Mouse (Mus musculus): ENCODE measurements around the gene Inpp5d. TPM values are rescaled to one million over a fixed set of nuclear protein-coding genes. Genes with fewer than 3 reads are reported as not detected.

Inpp5d gene
- polyA plus RNA-seq, 1 experiment from 2014 or later = 4.8 TPM

DNA sequence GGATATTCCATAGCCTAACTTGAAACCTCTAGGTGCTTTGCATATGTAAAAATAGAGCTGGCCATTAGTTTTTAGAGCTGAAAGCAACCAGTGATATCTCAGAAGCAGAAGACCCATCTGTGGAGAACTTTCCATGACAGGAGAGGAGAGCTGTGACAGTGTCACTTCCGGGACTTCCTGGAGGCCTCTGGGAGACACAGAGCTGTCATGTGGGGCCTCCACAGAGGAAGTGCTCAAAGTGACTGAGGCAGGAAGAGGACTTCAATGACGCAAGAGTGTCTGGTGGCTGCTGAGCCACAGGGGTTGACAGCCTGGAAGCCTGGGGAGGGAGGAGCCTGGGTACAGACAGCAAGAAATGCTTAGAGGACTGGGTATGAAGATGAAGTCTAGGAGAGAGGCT, 6.2 kb downstream of the Inpp5d start:
- ATAC-seq (replicated peaks) = no peak
- Histone ChIP-seq H3K36me3 (replicated peaks) (no peaks in the 10 kb centered on the region), H3K4me1 (no peaks in the 10 kb centered on the region), H3K9me3 (no peaks in the 10 kb centered on the region), H3K4me3 (no peak overlapping the region), H3K4me2 (no peak overlapping the region), H3K9ac (no peak overlapping the region), H3K27me3 (replicated peaks) (no peaks in the 10 kb centered on the region), H3K27ac (no peak overlapping the region)
- 77% methylated on average over 2 of the region's 2 CpGs for WGBS

- 77% methylated on average over 2 of the region's 2 CpGs for WGBS
- Histone ChIP-seq H3K36me3 (replicated peaks) (no peaks in the 10 kb centered on the region), H3K9ac (no peak overlapping the region), H3K9me3 (no peaks in the 10 kb centered on the region), H3K4me2 (no peak overlapping the region), H3K4me3 (no peak overlapping the region), H3K27ac (no peak overlapping the region), H3K27me3 (replicated peaks) (no peaks in the 10 kb centered on the region), H3K4me1 (no peaks in the 10 kb centered on the region)
- no peak for ATAC-seq (replicated peaks)
Observed at GRCm38 (mm10) chr1:87628085-87628484, 8.0 kb downstream of the Inpp5d start.

- H3K4me3 ChIP-seq = no peak overlapping the region
- no peaks in the 10 kb centered on the region for H3K9me3 ChIP-seq
- no peak for ATAC-seq (replicated peaks)
- H3K27me3 ChIP-seq (replicated peaks) = no peaks in the 10 kb centered on the region
- no peak overlapping the region for H3K9ac ChIP-seq
- whole genome bisulfite sequencing = 87% methylated on average over 10 of the region's 10 CpGs
- no peaks in the 10 kb centered on the region for H3K4me1 ChIP-seq
- no peaks in the 10 kb centered on the region for H3K36me3 ChIP-seq (replicated peaks)
- H3K27ac ChIP-seq = no peak overlapping the region
- H3K4me2 ChIP-seq = no peak overlapping the region
Observed at GRCm38 (mm10) chr1:87631584-87631983, 11.5 kb downstream of the Inpp5d start.

DNA sequence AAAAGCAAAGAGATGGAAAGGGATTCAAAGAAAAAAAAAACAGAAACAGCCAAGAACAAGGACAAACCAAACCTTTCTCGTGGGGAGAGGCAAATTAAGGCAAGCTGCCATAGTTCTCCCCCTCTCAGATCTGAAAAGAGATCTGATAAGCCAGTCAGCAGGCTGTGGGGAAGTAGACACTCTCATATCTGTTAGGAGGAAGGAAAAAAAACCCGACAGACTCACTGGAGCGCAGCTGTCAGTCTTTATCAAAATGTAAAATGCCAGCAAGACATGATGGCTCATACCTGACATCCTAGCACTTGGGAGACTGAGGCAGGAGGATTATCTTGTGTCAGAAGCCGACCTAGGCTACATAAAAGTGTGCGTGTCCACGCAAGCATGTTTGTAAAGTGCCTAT, 12.1 kb downstream of the Inpp5d start:
- 82% methylated on average over 6 of the region's 6 CpGs for WGBS

DNA sequence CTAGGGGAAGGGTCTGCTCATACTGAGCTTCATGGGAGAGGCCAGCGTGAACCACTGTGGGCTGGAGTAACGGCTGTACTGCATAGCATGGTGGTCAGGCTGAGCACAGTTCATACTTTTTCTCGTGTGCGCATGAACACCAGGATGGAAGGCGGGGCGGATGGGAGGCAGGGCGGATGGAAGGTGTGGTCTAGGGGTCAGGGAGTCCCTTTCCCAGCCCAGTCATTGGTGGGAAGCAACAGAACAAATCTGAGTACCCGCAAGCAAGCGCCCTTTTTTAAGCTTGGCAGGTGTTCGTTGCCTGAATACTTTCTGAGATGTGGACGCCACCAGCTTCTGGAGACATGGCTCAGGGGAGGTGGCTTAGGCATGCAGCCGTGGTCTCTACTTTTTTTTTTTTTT, 16.6 kb downstream of the Inpp5d start:
- 91% methylated on average over 12 of the region's 12 CpGs for WGBS

More for the DNA sequence above, 12.1 kb downstream of the Inpp5d start:
- H3K4me2 ChIP-seq = no peak overlapping the region
- no peaks in the 10 kb centered on the region for H3K36me3 ChIP-seq (replicated peaks)
- no peak for ATAC-seq (replicated peaks)
- H3K27me3 ChIP-seq (replicated peaks) = no peaks in the 10 kb centered on the region
- no peaks in the 10 kb centered on the region for H3K4me1 ChIP-seq
- H3K9ac ChIP-seq = no peak overlapping the region
- no peaks in the 10 kb centered on the region for H3K9me3 ChIP-seq
- no peak overlapping the region for H3K4me3 ChIP-seq
- H3K27ac ChIP-seq = no peak overlapping the region

GRCm38 (mm10) chr1:87637121-87637877, 17.2 kb downstream of the Inpp5d start:
- 79% methylated on average over 4 of the region's 4 CpGs for WGBS
- H3K27me3 ChIP-seq (replicated peaks) = no peaks in the 10 kb centered on the region
- no peak overlapping the region for H3K4me3 ChIP-seq
- H3K4me2 ChIP-seq = no peak overlapping the region
- no peaks in the 10 kb centered on the region for H3K9me3 ChIP-seq
- H3K9ac ChIP-seq = no peak overlapping the region
- no peak for ATAC-seq (replicated peaks)
- no peaks in the 10 kb centered on the region for H3K4me1 ChIP-seq
- no peak overlapping the region for H3K27ac ChIP-seq
- no peaks in the 10 kb centered on the region for H3K36me3 ChIP-seq (replicated peaks)

More for the DNA sequence above, 16.6 kb downstream of the Inpp5d start:
- ATAC-seq (replicated peaks) = no peak
- Histone ChIP-seq H3K9ac (no peak overlapping the region), H3K4me1 (no peaks in the 10 kb centered on the region), H3K4me2 (no peak overlapping the region), H3K27ac (no peak overlapping the region), H3K9me3 (no peaks in the 10 kb centered on the region), H3K4me3 (no peak overlapping the region), H3K36me3 (replicated peaks) (no peaks in the 10 kb centered on the region), H3K27me3 (replicated peaks) (no peaks in the 10 kb centered on the region)

- no peaks in the 10 kb centered on the region for H3K4me1 ChIP-seq
- H3K36me3 ChIP-seq (replicated peaks) = no peaks in the 10 kb centered on the region
- no peak overlapping the region for H3K9ac ChIP-seq
- no peaks in the 10 kb centered on the region for H3K9me3 ChIP-seq
- ATAC-seq (replicated peaks) = no peak
- no peak overlapping the region for H3K4me3 ChIP-seq
- H3K27ac ChIP-seq = no peak overlapping the region
- WGBS = 90% methylated on average over 4 of the region's 4 CpGs
- no peaks in the 10 kb centered on the region for H3K27me3 ChIP-seq (replicated peaks)
- no peak overlapping the region for H3K4me2 ChIP-seq
Observed at GRCm38 (mm10) chr1:87637878-87638600, 17.9 kb downstream of the Inpp5d start.

DNA sequence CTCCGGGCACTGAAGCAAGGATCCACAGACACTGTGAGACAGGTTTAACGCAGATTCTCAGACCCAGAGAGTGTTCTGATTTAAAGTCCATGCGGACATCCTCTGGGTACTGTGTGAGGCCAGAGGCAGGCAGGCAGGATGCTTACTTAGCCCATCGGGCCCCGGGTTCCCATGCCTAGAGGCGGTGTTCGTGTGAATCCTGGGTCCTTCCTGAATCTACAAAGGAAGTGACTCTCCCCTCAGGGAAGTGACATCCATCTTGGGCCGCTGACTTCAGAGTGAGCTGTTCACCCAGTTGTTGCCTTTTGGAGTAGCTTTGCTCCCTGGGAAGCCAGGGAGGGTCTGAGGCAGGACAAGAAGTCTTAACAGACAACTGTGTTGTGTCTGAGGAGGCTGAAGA, 19.6 kb downstream of the Inpp5d start:
- ATAC-seq (replicated peaks) = no peak
- Histone ChIP-seq H3K27me3 (replicated peaks) (no peaks in the 10 kb centered on the region), H3K27ac (no peak overlapping the region), H3K4me2 (no peak overlapping the region), H3K4me1 (no peaks in the 10 kb centered on the region), H3K36me3 (replicated peaks) (no peaks in the 10 kb centered on the region), H3K4me3 (no peak overlapping the region), H3K9me3 (no peaks in the 10 kb centered on the region), H3K9ac (no peak overlapping the region)
- 86% methylated on average over 8 of the region's 8 CpGs for WGBS

GRCm38 (mm10) chr1:87640165-87640661, 20.1 kb downstream of the Inpp5d start:
- Histone ChIP-seq H3K4me3 (no peak overlapping the region), H3K27ac (no peak overlapping the region), H3K27me3 (replicated peaks) (no peaks in the 10 kb centered on the region), H3K9ac (no peak overlapping the region), H3K36me3 (replicated peaks) (no peaks in the 10 kb centered on the region), H3K9me3 (no peaks in the 10 kb centered on the region), H3K4me2 (no peak overlapping the region), H3K4me1 (no peaks in the 10 kb centered on the region)
- 79% methylated on average over 17 of the region's 17 CpGs for WGBS
- no peak for ATAC-seq (replicated peaks)

- no peak overlapping the region for H3K27ac ChIP-seq
- no peak for ATAC-seq (replicated peaks)
- 83% methylated on average over 7 of the region's 7 CpGs for WGBS
- H3K4me2 ChIP-seq = no peak overlapping the region
- no peak overlapping the region for H3K9ac ChIP-seq
- no peaks in the 10 kb centered on the region for H3K36me3 ChIP-seq (replicated peaks)
- no peaks in the 10 kb centered on the region for H3K27me3 ChIP-seq (replicated peaks)
- no peak overlapping the region for H3K4me3 ChIP-seq
- H3K9me3 ChIP-seq = no peaks in the 10 kb centered on the region
- no peaks in the 10 kb centered on the region for H3K4me1 ChIP-seq
Observed at GRCm38 (mm10) chr1:87643016-87643415, 22.9 kb downstream of the Inpp5d start.

DNA sequence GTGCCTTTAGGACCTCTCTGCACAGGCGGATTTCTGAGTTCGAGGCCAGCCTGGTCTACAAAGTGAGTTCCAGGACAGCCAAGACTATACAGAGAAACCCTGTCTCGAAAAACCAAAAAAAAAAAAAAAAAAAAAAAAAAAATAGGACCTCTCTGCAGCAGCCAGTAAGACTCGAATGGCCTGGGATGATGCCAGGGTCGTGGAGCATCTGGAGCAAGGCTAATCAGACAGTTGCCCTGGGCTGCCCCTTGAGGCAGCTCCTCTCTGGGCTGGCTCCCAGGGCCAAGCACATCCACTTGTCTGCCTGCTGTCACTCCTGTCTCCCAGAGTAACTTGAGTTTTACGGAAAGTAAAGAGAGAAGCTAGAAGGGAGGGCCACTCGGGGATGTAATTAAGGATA, 24.9 kb downstream of the Inpp5d start:
- no peak for ATAC-seq (replicated peaks)
- Histone ChIP-seq H3K27ac (no peak overlapping the region), H3K27me3 (replicated peaks) (no peaks in the 10 kb centered on the region), H3K9me3 (no peaks in the 10 kb centered on the region), H3K4me2 (no peak overlapping the region), H3K9ac (no peak overlapping the region), H3K36me3 (replicated peaks) (no peaks in the 10 kb centered on the region), H3K4me3 (no peak overlapping the region), H3K4me1 (no peaks in the 10 kb centered on the region)
- WGBS = 71% methylated on average over 7 of the region's 7 CpGs

DNA sequence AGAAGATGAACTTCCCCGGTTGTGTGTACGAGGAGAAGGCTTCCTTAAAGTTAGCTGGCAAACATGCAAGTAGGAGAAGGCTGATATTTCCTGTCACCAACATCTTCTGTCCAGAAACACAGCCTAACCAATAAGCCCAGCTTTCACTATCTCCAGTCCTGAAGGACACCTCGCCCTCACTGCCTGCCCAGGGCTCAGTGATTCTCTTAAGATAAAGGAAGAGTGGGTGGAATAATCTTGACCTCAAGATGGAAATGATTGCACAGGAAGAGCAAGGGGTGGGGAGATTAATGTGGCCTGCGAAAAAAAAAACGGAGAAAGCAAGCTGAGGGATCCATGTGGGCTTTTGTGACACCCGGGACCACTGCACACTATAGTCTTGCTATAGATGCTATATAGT, 25.6 kb downstream of the Inpp5d start:
- Histone ChIP-seq H3K27ac (no peak overlapping the region), H3K4me1 (no peaks in the 10 kb centered on the region), H3K36me3 (replicated peaks) (no peaks in the 10 kb centered on the region), H3K4me2 (no peak overlapping the region), H3K9me3 (no peaks in the 10 kb centered on the region), H3K27me3 (replicated peaks) (no peaks in the 10 kb centered on the region), H3K9ac (no peak overlapping the region), H3K4me3 (no peak overlapping the region)
- WGBS = 87% methylated on average over 6 of the region's 6 CpGs
- no peak for ATAC-seq (replicated peaks)

DNA sequence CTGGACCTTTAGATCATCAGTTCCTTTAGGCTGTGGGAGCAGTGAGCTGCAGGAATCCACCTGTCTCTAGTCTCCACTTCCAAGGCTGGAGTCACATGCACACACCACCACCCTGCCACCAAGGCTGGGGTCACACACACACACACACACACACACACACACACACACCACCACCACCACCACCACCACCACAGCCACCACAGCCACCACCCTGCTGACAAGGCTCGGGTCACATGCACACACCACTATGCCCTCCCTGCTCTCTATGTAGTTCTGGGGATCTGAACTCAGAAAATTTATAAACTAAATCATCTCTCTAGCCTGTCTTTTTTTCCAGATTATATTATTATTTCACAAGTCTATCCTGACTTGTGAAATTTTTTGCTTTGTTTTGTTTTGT, 27.7 kb downstream of the Inpp5d start:
- ATAC-seq (replicated peaks) = no peak
- Histone ChIP-seq H3K27me3 (replicated peaks) (no peaks in the 10 kb centered on the region), H3K36me3 (replicated peaks) (no peaks in the 10 kb centered on the region), H3K27ac (no peak overlapping the region), H3K4me3 (no peak overlapping the region), H3K9ac (no peak overlapping the region), H3K4me2 (no peak overlapping the region), H3K9me3 (no peaks in the 10 kb centered on the region), H3K4me1 (no peaks in the 10 kb centered on the region)
- 78% methylated on average over 1 of the region's 1 CpGs for WGBS

All from midbrain, embryonic 15.5 days (tissue).